ENCODE assay signal across 8 mouse cellular contexts in genomic region chr9:58248746-58249413, GRCm38 (mm10). TPM values are rescaled to one million over a fixed set of nuclear protein-coding genes. Genes with fewer than 3 reads are reported as not detected.
A peak's percentile ranks its signal among the peaks of the same experiment; 100 is the strongest.
DNase-seq lines count a peak whose midpoint lies in the region; ATAC-seq and TF ChIP-seq lines count a peak whose summit lies in the region.

No protein-coding gene starts in this region.

- H3K4me2 ChIP-seq in heart, embryonic 14.5 days (ENCODE audit: low read length): peak overlapping the region; percentile 77
- peak overlapping the region; percentile 81 for H3K4me2 ChIP-seq in liver, embryonic 16.5 days (ENCODE audit: low read depth, low read length)

- no peaks in the 10 kb centered on the region for H3K9me3 ChIP-seq in ES-Bruce4 (replicated peaks; ENCODE audit: control insufficient read depth, insufficient read depth, low read length, poor library complexity, severe bottlenecking)
- no peaks in the 10 kb centered on the region for H3K9me3 ChIP-seq in heart, embryonic 14.5 days (ENCODE audit: control insufficient read depth, low read length)
- H3K9me3 ChIP-seq in liver, embryonic 16.5 days (replicated peaks; ENCODE audit: control insufficient read depth, low read length): no peaks in the 10 kb centered on the region

- peak overlapping the region; percentile 84 for H3K4me3 ChIP-seq in ES-Bruce4 (ENCODE audit: low read depth, low read length)
- peak overlapping the region; percentile 66 for H3K4me3 ChIP-seq in heart, embryonic 14.5 days (ENCODE audit: control insufficient read depth in 1 of 2, insufficient read depth in 1 of 2, low read depth in 1 of 2, low read length in 2 of 2)
- peak overlapping the region; percentile 75 for H3K4me3 ChIP-seq in liver, embryonic 16.5 days (ENCODE audit: low read depth, low read length)

- H3K36me3 ChIP-seq in ES-Bruce4 (ENCODE audit: control insufficient read depth, insufficient read depth, low read length, poor library complexity, severe bottlenecking): peaks cover 22% of the 10 kb centered on the region
- H3K36me3 ChIP-seq in heart, embryonic 14.5 days (ENCODE audit: control insufficient read depth, insufficient read depth, low read length): peaks cover 9% of the 10 kb centered on the region; the same call in 1 of the 2 replicates
- peaks cover 3% of the 10 kb centered on the region; the same call in 1 of the 2 replicates for H3K36me3 ChIP-seq in liver, embryonic 16.5 days (ENCODE audit: control insufficient read depth, insufficient read depth)

- peak overlapping the region; percentile 96 for H3K27ac ChIP-seq in ES-Bruce4 (ENCODE audit: insufficient read depth, low read length)
- peak overlapping the region; percentile 95 to 97 for H3K27ac ChIP-seq in heart, embryonic 14.5 days (replicated peaks in 1 of 2; ENCODE audit: control insufficient read depth in 1 of 2, insufficient read depth in 1 of 2, low read depth in 2 of 2, low read length in 2 of 2)
- H3K27ac ChIP-seq in liver, embryonic 16.5 days (ENCODE audit: low read length): peak overlapping the region; percentile 93

- peak; percentile 33 to 53 for DNase-seq in heart, adult 18-20 months
- DNase-seq in heart, adult 9 months (ENCODE audit: low spot score in 2 of 2): no peak
- DNase-seq in gastrocnemius, postnatal 4 days (ENCODE audit: low spot score in 2 of 2): no peak
- no peak for DNase-seq in cerebellum, adult 9-11 months

- TF ChIP-seq POLR2A in ES-Bruce4 (IDR thresholded peaks at IDR 0.05; ENCODE audit: insufficient read depth, low read length): no peak

- WGBS in heart, embryonic 14.5 days: 21% methylated on average over 7 of the region's 7 CpGs
- WGBS in liver, embryonic 16.5 days (ENCODE audit: insufficient replicate concordance): 4% methylated on average over 7 of the region's 7 CpGs

- no peaks in the 10 kb centered on the region for H3K4me1 ChIP-seq in ES-Bruce4 (ENCODE audit: control insufficient read depth, insufficient read depth, low read length)
- H3K4me1 ChIP-seq in heart, embryonic 14.5 days (ENCODE audit: control insufficient read depth in 2 of 2, insufficient read depth in 2 of 2, low read length in 2 of 2): peaks cover 24 to 40% of the 10 kb centered on the region in 2 experiments
- H3K4me1 ChIP-seq in liver, embryonic 16.5 days (ENCODE audit: control insufficient read depth, low read depth, low read length): peaks cover 59% of the 10 kb centered on the region

- no peak for TF ChIP-seq CTCF in ES-Bruce4 (IDR thresholded peaks at IDR 0.05; ENCODE audit: low read depth, low read length)

- no peak for TF ChIP-seq EP300 in ES-Bruce4 (IDR thresholded peaks at IDR 0.05; ENCODE audit: insufficient read depth, low read depth, low read length)

- peak overlapping the region; percentile 89 for H3K9ac ChIP-seq in ES-Bruce4 (ENCODE audit: low read depth, poor library complexity, severe bottlenecking)
- peak overlapping the region; percentile 85 for H3K9ac ChIP-seq in heart, embryonic 14.5 days (ENCODE audit: low read length)
- H3K9ac ChIP-seq in liver, embryonic 16.5 days (ENCODE audit: low read depth, low read length): peak overlapping the region; percentile 79

- ATAC-seq in heart, embryonic 14.5 days (ENCODE audit: insufficient number of reproducible peaks, insufficient read depth, low FRiP score, low read depth): no peak
- no peak for ATAC-seq in liver, embryonic 16.5 days (ENCODE audit: low read depth)
- ATAC-seq in cerebellum, adult (ENCODE audit: insufficient number of reproducible peaks, low FRiP score, low TSS enrichment): no peak

- no peaks in the 10 kb centered on the region for H3K27me3 ChIP-seq in ES-Bruce4 (ENCODE audit: control insufficient read depth, insufficient read depth, low read length, poor library complexity, severe bottlenecking)
- H3K27me3 ChIP-seq in heart, embryonic 14.5 days (ENCODE audit: control insufficient read depth, insufficient read depth, low read length): no peaks in the 10 kb centered on the region
- H3K27me3 ChIP-seq in liver, embryonic 16.5 days (ENCODE audit: control insufficient read depth, insufficient read depth, low read depth, low read length): no peaks in the 10 kb centered on the region

RNA-seq across cellular contexts. Expression of gene Pml, which starts 0.7 kb away (rescaled TPM):
- 1 to 10 TPM; 8.1 to 8.8 TPM for total RNA-seq in heart, adult 18-20 months (2021)
- 198 and 200 TPM in 2 replicates for polyA plus RNA-seq in ES-Bruce4 (2011; ENCODE audit: insufficient read depth, insufficient read length, low read depth, missing spikeins)
- polyA plus RNA-seq in heart, embryonic 14.5 days (2014; fragmentation: Nextera tagmentation; extraction: Ambion mirVana): 11.0 and 11.8 TPM in 2 replicates
- 18.3 and 21.2 TPM in 2 replicates for polyA plus RNA-seq in liver, embryonic 16.5 days (2015; fragmentation: Nextera tagmentation; extraction: Ambion mirVana)
- total RNA-seq in gastrocnemius, postnatal 4 days (2021): 10 to 100 TPM; 16.8 to 19.5 TPM

RNA-seq across cellular contexts. Expression of gene Stoml1, which starts 4.1 kb away (rescaled TPM):
- total RNA-seq in heart, adult 18-20 months (2021): 10 to 100 TPM; 10.2 to 10.5 TPM
- polyA plus RNA-seq in ES-Bruce4 (2011; ENCODE audit: insufficient read depth, insufficient read length, low read depth, missing spikeins): 24.6 and 26.5 TPM in 2 replicates
- 22.7 and 25.6 TPM in 2 replicates for polyA plus RNA-seq in heart, embryonic 14.5 days (2014; fragmentation: Nextera tagmentation; extraction: Ambion mirVana)
- polyA plus RNA-seq in liver, embryonic 16.5 days (2015; fragmentation: Nextera tagmentation; extraction: Ambion mirVana): 3.7 TPM in 2 replicates
- 10 to 100 TPM; 16.1 to 16.6 TPM for total RNA-seq in gastrocnemius, postnatal 4 days (2021)

RNA-seq across cellular contexts. Expression of gene Islr2, which starts 44.8 kb away (rescaled TPM):
- total RNA-seq in heart, adult 18-20 months (2021): 1 to 10 TPM in 1 of 2 experiments, under 1 TPM in 1; 0.42 to 1.7 TPM
- polyA plus RNA-seq in ES-Bruce4 (2011; ENCODE audit: insufficient read depth, insufficient read length, low read depth, missing spikeins): 0.67 and 0.85 TPM in 2 replicates
- not detected in 2 replicates for polyA plus RNA-seq in heart, embryonic 14.5 days (2014; fragmentation: Nextera tagmentation; extraction: Ambion mirVana)
- not detected in 2 replicates for polyA plus RNA-seq in liver, embryonic 16.5 days (2015; fragmentation: Nextera tagmentation; extraction: Ambion mirVana)
- 1 to 10 TPM; 6.4 to 7.7 TPM for total RNA-seq in gastrocnemius, postnatal 4 days (2021)

RNA-seq across cellular contexts. Expression of gene Islr, which starts 44.8 kb away (rescaled TPM):
- total RNA-seq in heart, adult 18-20 months (2021): 10 to 100 TPM; 19.2 to 19.8 TPM
- not detected in 2 replicates for polyA plus RNA-seq in ES-Bruce4 (2011; ENCODE audit: insufficient read depth, insufficient read length, low read depth, missing spikeins)
- 10.5 and 15.6 TPM in 2 replicates for polyA plus RNA-seq in heart, embryonic 14.5 days (2014; fragmentation: Nextera tagmentation; extraction: Ambion mirVana)
- polyA plus RNA-seq in liver, embryonic 16.5 days (2015; fragmentation: Nextera tagmentation; extraction: Ambion mirVana): 3.6 and 4.0 TPM in 2 replicates
- total RNA-seq in gastrocnemius, postnatal 4 days (2021): 100 to 1,000 TPM; 179 to 208 TPM

Comparison
In these comparisons a context has a peak if more than half of its experiments do, and no peak if none do; other contexts are left out.
1. DNase-seq: peak in heart, adult 18-20 months (2 of 2); none in heart, adult 9 months (0 of 2), gastrocnemius, postnatal 4 days (0 of 2) and cerebellum, adult 9-11 months (single experiment).
2. Peak in every context shown above with its lines, with median percentiles within 50 percentile points of each other: H3K27ac ChIP-seq, H3K4me3 ChIP-seq and H3K9ac ChIP-seq.